Mouse (Mus musculus): ENCODE data around the gene H2-DMb1. TPM values are rescaled to one million over a fixed set of nuclear protein-coding genes. Genes with fewer than 3 reads are reported as not detected.

Gene H2-DMb1
- total RNA-seq, 2 experiments from 2014 or later, result 3.5 to 6.0 TPM

- no peak for DNase-seq
Measured at GRCm38 (mm10) chr17:34193468-34193867, 40.6 kb downstream of the H2-DMb1 start.

GRCm38 (mm10) chr17:34194723-34195122 lies 41.9 kb downstream of the H2-DMb1 start:
- no peak for DNase-seq

- no peak for DNase-seq
Measured at GRCm38 (mm10) chr17:34196491-34196890, 43.6 kb downstream of the H2-DMb1 start.

GRCm38 (mm10) chr17:34196941-34197894 lies 44.3 kb downstream of the H2-DMb1 start, which contains the start of gene Psmb8:
Gene Psmb8, plus strand, starts transcription at chr17:34197721.
- peak; percentile 95 for DNase-seq

DNA sequence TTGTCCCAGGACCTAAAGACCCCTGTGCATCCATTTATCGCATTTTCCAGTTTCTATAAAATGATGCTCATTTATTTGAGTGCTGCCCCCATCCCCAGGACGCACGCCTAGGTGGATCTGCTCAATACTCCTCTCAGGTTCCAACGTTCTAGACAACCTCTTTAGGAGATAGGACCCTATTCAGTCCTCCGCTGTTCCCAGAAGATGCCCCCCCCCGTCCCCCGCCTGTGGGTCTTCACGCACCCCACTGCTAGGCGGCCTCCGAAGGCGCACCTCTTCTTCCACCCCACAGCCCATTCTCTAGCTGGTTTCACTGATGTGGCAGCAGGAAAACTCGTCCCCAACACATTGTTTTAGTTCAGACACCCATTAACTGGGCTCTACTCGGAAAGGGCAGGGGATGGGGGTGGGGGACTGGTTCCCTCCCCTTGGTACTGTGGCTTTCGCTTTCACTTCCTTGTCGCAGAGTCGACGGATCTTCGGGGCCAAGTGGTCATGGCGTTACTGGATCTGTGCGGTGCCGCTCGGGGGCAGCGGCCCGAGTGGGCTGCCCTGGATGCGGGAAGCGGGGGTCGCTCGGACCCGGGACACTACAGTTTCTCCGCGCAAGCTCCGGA lies 45.1 kb downstream of the H2-DMb1 start:
- DNase-seq, result peak; percentile 63 to 85

- DNase-seq, result no peak
Measured at GRCm38 (mm10) chr17:34198521-34198912, 45.6 kb downstream of the H2-DMb1 start.

- DNase-seq, result no peak
Measured at GRCm38 (mm10) chr17:34199050-34199619, 46.3 kb downstream of the H2-DMb1 start.

GRCm38 (mm10) chr17:34200047-34200446 lies 47.2 kb downstream of the H2-DMb1 start:
- DNase-seq, result no peak

GRCm38 (mm10) chr17:34200772-34201505 lies 48.1 kb downstream of the H2-DMb1 start:
- DNase-seq, result no peak

DNA sequence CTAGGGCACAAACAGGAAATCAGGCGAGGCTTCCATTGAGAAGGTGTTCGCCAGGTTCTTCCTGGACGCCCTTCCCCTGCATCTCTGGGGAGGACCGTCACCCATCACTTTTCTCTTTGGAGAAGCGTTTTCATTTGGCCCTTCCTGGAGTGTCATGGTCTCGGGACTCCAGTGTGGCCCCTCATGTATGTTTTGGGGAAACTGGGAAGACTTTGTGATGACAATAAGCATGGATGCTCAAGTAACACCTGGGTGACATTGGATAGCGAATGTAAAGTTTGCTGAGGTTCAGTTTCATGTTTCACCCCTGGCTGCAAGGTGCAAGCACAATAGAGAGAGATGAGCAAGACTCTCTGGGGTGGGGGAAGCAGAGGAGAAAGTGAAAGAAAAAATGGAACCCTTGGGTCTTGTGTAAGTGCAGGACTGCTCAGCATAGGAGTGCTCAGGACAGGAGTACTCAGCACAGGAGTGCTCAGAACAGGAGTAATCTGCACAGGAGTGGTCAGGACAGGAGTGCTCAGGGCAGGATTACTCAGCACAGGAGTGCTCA lies 48.7 kb downstream of the H2-DMb1 start:
- DNase-seq, result no peak

- DNase-seq, result no peak
Measured at GRCm38 (mm10) chr17:34202760-34203442, 50.0 kb downstream of the H2-DMb1 start.

DNA sequence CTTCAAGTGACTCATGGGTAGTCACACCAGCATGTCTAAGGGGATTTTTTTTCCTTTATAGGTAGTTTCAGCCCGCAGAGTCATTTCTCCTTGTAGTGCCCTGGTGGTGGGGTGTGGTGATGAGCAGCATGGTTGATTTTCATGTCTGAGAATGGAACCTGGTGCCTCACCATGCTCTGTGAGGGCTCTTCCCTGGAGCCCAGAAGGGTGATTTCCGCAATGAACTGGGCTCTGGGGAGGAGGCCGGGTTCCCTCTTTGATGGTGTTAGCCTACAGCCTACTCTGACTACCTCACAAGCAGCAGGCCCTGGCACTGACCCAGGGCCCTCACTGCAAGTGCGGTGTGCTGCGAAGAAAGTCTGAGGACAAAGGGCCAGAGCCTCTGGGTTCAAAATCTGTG lies 50.6 kb downstream of the H2-DMb1 start, which contains the start of gene Tap2:
Gene Tap2, plus strand, starts transcription at position 84 of the 400 bp plus-strand sequence.
- DNase-seq, result peak in 1 of 2 experiments; percentile 44

- peak; percentile 91 to 94 for DNase-seq
Measured at GRCm38 (mm10) chr17:34204303-34205010, 51.6 kb downstream of the H2-DMb1 start.

DNA sequence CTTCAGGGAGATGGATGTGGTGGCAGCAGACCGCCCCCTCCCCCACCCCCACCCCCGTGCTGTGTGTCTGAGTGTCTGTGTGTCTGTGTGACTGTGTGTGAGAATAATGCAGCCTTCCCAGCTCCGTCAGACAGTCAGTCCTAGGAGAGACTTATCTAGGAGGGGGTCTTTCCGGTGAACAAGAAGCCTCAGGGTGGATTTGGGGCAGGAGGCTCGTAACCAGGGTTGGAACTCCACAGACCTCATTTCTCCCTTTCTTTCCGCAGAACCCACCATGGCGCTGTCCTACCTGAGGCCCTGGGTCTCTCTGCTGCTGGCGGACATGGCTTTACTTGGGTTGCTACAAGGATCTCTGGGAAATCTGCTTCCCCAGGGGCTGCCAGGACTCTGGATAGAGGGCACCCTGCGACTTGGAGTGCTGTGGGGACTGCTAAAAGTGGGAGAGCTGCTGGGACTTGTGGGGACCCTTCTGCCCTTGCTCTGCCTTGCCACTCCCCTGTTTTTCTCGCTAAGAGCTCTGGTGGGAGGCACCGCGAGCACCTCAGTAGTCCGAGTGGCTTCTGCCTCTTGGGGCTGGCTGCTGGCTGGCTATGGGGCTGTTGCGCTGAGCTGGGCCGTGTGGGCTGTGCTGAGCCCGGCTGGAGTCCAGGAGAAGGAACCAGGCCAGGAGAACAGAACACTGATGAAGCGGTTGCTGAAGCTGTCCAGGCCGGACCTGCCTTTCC lies 52.3 kb downstream of the H2-DMb1 start:
- DNase-seq, result peak in 1 of 2 experiments; percentile 56

GRCm38 (mm10) chr17:34205746-34206176 lies 52.9 kb downstream of the H2-DMb1 start:
- peak in 1 of 2 experiments; percentile 41 for DNase-seq

GRCm38 (mm10) chr17:34206731-34207130 lies 53.9 kb downstream of the H2-DMb1 start:
- DNase-seq, result no peak

- no peak for DNase-seq
Measured at GRCm38 (mm10) chr17:34207456-34207855, 54.6 kb downstream of the H2-DMb1 start.

DNA sequence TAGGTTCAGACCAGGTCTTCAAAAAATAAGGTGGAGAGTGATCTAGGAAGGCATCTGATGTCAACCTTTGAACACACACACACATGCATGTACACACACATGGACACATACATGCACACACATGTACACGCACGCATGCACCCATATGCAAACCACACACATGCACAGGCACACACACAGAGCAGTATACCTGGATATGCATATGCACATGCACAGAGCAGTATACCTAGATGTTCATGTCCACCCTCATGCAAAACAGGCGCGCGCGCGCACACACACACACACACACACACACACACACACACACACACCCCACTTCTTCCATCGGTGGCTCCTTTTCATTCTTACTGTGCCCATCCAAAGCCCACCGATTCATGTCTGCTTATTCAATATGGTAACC lies 55.0 kb downstream of the H2-DMb1 start:
- no peak for DNase-seq

DNA sequence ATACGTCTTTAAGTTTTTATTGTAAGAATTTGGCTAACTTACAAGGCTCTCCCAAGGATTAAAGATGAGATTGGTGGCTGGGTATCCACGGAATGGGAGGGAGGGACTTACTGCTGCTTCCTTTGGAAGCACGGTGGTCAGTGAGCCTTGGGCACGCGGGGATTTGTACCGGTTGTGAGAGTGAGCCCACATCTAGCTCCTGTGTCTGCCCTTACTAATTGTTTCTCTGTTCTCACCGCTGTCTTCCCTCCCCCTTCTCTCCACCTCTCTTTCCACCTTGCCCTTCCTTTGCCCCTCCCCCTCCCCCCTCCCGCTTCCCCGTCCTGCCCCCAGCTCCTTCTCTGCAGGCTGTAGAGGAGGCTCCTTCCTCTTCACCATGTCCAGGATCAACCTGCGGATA lies 55.5 kb downstream of the H2-DMb1 start:
- no peak for DNase-seq

DNA sequence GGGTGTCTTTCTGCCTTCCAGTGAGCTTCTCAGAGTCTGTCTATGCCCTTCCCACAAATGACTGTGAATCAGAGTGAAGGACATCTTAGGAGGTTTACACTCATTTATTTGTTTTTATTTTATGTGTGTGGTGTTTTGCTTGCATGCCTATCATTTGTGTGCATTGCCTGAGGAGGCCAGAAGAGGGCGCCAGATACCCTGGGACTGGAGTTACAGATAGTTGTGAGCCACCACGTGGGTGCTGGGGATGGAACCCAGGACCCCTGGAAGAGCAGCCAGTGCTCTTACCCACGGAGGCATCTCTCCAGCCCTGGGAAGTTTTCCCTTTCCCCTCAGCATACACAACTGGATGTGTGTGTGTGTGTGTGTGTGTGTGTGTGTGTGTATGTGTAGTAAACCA lies 56.8 kb downstream of the H2-DMb1 start:
- DNase-seq, result peak in 1 of 2 experiments; percentile 28
